Mouse (Mus musculus): ENCODE results near the gene Evc.

Evc gene

DNA sequence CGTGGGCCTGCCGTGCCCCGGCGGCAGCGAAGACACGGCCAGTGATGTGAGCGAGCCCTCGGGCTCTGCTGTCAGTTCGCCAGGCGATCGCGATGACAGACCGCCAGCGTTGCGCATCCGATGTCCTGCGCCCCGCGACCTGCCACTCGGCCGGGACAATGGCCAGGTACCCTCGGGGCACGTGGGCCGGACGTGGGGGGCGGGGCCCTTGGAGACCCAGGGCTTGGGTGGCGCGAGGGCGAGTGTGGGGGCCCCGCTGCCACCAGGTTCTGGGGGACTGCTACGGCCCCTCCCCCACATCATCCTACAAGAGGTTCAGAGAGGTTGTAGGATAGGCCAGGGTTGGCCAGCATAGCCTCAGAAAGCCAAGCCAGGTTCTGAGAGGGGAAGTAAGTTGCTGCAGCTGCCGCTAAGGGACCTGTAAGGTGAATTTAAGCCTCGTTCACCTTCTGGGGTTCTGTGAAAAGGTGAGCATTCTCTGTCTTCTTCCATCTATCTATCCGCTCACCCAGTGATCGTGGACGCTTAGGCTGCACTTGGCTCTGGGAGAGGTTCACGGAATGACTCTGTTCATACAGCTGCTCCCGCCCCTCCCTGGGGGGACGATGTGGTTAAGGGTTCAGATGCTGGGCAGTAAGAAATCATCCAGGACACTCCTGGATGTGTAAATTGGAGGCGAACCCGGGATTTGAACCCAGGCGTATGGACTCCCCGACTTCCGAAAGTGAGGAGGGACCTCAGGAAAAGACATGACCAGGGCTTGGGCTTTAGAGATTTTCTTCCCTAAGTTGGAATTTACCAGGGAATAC, 94.1 kb downstream of the Evc start:
- DNase-seq (ENCODE audit: low read depth, low spot score): no peak

DNA sequence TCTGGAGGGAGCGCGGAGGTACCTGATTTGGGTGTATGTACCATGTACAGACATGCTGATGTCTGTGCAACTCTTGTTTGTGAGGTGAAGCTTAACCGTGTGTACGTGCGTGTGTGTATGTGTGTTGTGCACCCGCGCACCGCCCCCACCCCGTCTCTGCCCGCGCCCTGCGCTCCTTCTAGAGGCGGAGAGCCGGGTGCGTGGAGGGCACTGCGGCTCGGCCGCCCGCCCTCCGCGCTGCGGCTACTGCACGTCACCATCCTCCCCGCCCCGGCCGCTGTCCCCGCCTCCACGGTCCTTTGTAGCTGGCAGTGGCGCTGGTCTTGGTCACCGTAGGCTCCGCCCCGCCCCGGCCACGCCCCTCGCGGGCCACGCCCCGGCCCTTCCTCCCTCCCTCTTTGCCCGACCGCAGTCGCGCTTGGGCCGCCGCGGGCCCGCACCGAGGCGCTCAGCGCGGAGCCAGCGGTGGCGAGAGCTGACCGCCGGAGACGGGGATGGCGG, 95.0 kb downstream of the Evc start, which contains the start of gene Crmp1:
Crmp1 (plus strand) TSS at position 290 of the 501 bp plus-strand sequence.
- no peak for DNase-seq (ENCODE audit: low read depth, low spot score)

- no peak for DNase-seq (ENCODE audit: low read depth, low spot score)
Observed at GRCm38 (mm10) chr5:37241224-37241623, 95.5 kb downstream of the Evc start.

DNA sequence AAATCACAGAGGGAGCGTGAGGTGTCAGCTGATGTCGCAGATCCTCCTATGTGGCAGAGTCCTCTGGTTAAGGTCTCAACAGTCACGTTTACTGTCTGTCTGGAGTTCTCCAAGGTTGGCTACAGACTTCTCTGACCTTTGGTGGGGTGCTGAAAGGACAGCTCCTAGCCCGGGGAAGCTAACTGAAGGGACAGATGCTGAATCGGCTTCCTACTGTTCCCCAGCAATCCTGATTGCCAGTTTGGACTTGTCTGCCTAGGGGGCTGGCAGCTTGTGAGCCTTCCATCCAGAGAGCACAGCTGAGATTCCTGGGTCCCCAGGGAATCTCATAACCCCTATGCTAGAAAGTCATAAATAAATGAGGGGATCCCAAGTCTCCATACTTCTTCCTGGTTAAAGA, 96.1 kb downstream of the Evc start:
- DNase-seq (ENCODE audit: low read depth, low spot score): no peak
